Mouse (Mus musculus): ENCODE measurements around the gene Tns3.

Tns3 gene

DNA sequence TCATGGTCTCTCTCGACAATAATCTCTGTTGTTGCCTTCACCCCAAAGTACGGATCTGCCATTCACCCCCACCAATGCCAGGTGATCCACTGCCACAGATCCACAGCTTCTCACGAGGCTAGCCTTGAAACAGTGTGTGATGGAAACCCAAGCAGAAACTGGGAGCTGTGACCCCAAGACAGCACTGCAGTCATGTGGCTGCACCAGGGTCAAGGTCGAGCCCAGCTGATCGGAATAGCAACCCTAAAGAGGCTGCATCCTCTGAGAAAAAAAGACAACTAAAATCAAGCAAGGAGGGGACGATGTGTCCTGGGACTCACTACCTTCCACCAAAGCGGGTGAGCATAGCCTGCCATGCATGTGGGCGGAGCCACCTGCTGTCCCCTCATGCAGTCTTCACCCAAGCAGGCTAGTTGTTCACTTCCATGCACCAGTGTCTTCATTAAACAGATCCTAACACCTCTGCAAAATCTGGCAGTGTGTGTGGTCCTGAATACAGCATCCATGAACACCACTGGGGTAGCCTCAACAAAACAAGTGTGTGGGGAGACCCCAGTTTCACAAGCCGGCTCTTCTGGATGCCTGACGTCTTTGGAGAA lies 12.1 kb downstream of the Tns3 start:
- no peak for DNase-seq (ENCODE audit: extremely low spot score, low read depth, low spot score)

DNA sequence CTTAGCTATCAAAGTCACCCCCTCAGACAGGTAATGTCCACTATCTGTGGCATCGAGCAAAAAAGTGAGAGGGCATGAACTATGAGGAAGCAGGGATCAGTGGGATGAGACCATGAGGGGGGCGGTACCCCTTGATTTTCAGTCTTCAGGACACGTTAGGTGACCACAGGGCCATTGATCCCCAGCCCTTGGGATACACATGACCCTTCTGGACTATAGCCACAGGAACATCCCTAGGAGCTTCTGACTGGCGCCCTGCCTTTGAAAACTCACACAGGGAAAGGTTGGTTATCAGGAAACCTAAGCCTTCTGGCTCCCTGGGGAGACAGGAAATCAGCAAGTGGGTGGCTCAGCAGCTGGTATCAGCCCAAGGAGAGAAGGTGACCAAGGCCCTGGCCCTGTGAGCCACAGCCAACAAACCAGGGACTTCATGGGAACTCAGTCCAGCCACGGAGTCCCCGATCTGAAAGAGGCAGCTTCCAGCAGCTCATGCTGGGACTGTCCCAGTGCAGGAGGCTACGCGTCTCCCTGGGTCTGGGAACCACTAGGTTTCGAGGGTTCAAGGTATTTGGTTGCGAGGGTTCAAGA lies 12.8 kb downstream of the Tns3 start:
- DNase-seq (ENCODE audit: extremely low spot score, low read depth, low spot score) = no peak

DNA sequence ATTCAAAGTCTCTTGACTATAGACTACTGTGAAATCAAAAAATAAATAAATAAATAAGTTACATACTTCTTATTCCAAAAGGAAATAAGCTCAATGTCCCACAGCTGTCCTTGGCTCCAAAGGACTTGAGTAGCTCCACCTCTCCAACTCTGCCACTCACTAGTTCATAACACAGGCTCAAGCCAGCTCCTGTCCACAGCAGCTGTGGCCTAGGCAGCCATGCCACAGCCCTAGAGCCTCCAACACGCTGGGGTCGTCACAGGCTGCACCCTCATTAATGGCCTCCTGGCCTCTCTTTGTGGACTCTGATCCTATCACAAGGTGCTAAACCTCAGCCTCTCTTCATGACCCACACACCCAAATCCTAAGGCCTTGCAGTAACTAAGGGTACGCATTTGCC lies 18.7 kb downstream of the Tns3 start:
- DNase-seq (ENCODE audit: extremely low spot score, low read depth, low spot score) = no peak

GRCm38 (mm10) chr11:8644272-8644671 lies 20.1 kb downstream of the Tns3 start:
- DNase-seq (ENCODE audit: extremely low spot score, low read depth, low spot score) = no peak

DNA sequence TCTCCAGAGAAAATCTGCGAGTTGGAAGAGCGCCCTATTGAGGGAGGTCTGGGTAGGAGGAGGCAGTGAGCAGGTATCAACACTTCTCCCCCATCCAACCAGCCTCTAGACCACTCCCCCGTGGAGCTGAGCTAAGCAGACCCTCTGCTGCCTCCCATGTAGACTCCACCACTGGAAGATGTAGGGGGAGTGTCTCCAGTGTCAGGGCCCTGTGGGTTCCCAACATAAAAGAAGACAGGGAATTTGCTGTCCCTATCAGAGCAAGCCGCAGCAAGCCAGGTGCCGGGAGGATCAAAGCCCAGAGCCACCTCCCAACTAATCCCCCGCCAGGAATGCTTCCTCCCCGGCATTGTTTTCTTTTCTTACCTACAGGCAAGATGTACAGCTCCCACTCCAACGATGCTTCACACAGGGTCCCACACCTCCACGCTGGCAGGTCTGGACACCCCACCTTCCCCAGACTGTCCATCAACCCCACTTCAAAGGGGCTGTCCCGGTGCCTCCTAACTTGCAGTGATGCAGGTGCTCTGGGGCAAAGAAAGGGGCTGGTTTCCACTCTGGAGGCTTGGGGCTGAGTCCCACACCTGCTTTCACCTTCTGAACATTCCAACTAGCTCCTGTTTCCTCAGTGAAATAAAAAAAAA lies 22.6 kb downstream of the Tns3 start:
- DNase-seq (ENCODE audit: extremely low spot score, low read depth, low spot score) = no peak

DNA sequence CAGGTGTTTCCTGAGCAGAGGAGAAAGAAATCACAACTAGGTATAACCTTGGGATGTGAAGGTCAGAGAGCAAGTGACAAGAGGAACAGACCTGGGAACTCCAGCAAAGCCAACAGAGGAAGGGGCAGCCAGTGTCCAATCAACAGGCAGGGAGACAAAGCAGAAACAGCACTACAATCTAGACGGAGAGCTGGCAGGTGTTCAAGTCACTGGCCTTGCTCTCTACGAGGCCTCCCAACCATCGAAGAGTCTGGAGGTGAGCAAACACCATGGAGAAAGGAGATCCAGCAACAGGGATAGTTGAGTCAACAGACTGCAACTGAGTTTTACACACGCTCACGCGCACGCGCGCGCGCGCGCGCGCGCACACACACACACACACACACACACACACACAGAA lies 24.6 kb downstream of the Tns3 start:
- no peak for DNase-seq (ENCODE audit: extremely low spot score, low read depth, low spot score)

- DNase-seq (ENCODE audit: extremely low spot score, low read depth, low spot score) = no peak
Measured at GRCm38 (mm10) chr11:8639007-8639718, 25.2 kb downstream of the Tns3 start.

DNA sequence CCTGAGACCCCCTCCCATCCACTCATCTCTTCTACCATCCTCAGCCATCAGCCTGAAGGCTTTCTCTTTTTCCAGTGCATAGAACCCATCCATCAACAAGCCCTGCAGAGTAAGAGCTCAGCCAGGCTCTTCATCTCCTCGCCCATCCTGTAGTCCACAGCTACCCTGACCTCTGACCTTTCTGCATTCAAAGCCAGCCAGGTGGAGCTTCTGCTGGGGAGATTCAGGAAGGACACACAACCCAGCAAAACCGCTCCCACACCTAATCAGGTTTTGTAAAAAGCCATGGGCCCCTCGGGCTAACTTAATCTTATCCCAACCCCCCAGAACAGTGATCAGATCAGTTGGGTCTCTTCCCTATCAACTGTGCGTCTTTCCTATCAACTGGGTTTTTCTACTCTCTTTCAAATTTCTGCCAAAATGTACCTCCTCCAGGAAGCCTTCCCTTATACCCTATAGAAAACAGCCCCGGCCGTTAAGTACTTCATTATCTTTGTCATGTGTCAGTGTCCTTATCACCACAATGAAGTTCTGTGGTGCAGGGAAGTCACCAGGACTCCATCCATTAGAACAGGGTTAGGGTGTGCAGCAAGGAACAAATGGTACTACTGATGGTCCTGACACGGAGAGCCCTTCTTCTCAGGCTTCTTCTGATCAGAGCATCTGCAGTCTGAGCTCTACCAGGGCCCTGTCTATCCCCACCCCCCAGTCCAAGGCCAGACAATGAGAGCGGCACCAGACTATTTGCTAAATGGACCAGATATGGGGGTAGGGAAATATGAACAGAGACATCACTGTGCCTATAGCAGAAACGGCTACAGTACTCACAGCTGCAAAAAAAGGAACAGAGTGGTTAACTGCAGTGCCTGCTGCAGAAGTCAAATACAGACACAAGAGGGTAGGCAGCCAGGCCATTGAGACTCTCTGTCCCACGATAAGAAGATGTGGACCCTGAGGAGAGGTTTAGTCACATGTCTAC lies 26.6 kb downstream of the Tns3 start:
- no peak for DNase-seq (ENCODE audit: extremely low spot score, low read depth, low spot score)

DNA sequence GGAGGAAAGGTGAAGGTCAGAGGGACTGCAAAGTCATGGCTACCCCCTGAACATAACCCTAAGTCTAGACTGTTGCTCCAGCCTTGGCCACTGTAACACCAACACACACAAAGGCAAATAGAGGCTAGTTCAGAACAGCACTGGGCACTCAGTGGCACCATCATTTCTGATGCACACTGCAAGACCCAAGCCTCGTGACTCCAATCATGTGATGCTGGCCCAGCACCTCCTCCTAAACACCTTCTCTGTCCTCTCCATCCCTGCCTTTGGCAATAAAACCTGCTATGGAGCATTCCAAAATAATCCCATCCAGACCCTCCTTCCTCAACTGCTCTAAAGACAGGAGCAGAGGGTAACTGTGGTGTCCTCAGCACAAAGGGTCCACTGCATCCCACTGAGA lies 27.7 kb downstream of the Tns3 start:
- no peak for DNase-seq (ENCODE audit: extremely low spot score, low read depth, low spot score)

GRCm38 (mm10) chr11:8635778-8636177 lies 28.6 kb downstream of the Tns3 start:
- no peak for DNase-seq (ENCODE audit: extremely low spot score, low read depth, low spot score)

DNA sequence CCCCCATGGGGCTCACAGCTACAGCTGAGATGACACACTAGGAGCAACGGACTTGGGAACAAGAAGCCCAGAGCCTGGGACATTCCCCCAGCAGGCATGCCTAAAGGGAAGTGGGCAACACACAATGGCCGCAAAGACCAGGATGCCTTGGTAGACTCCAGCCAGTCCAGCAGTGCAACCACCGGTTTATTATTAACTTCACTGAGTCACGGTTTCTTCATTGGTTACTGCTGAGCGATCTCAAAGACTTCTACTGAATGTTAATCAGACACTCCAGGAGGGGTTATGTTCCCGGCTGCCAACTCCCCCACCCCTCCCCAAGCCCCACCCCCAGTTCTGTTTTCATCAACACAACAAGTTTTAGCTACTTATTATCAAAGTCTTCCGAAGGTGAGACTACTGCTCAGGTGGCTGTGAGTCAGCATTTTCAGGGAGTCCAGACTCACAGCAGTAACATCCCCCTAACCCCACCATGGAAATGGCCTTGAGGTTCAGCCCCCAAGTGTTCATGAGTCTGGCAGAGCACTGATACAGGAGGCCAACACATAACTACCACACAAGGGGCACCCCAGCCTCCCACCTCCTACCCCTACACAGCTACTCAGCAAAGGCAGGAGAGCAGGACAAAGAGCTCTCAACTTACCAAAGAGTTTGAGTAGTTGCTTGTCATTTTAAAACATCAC lies 29.5 kb downstream of the Tns3 start:
- DNase-seq (ENCODE audit: extremely low spot score, low read depth, low spot score) = no peak

- no peak for DNase-seq (ENCODE audit: extremely low spot score, low read depth, low spot score)
Measured at GRCm38 (mm10) chr11:8632163-8632562, 32.2 kb downstream of the Tns3 start.

GRCm38 (mm10) chr11:8629862-8630390 lies 34.4 kb downstream of the Tns3 start:
- no peak for DNase-seq (ENCODE audit: extremely low spot score, low read depth, low spot score)

GRCm38 (mm10) chr11:8629326-8629725 lies 35.0 kb downstream of the Tns3 start:
- no peak for DNase-seq (ENCODE audit: extremely low spot score, low read depth, low spot score)

GRCm38 (mm10) chr11:8628846-8629253 lies 35.5 kb downstream of the Tns3 start:
- DNase-seq (ENCODE audit: extremely low spot score, low read depth, low spot score) = no peak

- DNase-seq (ENCODE audit: extremely low spot score, low read depth, low spot score) = no peak
Measured at GRCm38 (mm10) chr11:8627156-8627555, 37.2 kb downstream of the Tns3 start.

DNA sequence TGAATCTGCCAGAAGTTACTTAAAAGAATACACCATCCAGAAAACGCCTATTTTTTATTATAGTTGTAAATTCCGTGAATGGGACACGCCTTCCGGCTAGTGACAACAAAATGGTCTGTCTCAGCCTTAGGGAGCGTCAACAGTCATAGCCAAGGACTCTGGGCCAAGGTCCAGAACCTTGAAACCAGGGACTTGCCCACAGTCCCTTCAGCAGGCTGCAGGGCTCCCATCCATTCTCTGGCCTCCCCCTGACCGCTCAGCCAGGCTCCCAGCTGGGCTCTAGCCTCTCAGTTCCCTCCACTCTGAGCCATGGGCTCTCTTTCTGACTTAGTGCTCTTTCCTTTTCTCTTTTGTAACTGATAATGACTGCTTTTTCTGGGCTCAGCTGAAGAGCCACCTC lies 37.6 kb downstream of the Tns3 start:
- DNase-seq (ENCODE audit: extremely low spot score, low read depth, low spot score) = no peak

GRCm38 (mm10) chr11:8625915-8626604 lies 38.3 kb downstream of the Tns3 start:
- no peak for DNase-seq (ENCODE audit: extremely low spot score, low read depth, low spot score)

DNA sequence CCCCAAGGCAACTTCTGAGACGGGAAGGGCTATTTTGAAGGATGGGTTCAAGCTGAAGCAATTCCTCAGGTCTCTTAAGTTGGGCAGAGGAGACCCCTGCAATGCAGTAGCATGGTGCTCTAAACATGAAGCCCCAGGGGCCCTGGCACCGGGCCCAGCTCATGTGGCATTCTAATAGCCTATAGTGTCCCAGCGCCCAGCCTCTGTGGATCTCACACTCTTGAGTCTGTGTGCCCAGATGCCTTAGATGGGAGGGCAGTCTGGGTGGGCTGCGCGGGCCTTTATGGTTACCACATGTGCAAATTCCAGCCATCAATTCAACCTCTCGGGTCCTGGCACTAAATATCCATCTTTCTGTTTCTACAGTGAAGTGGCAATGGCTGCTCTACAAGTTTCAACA lies 38.9 kb downstream of the Tns3 start:
- no peak for DNase-seq (ENCODE audit: extremely low spot score, low read depth, low spot score)
